Comparison of ENCODE assay signal across 25 mouse cellular contexts in the genomic region with DNA sequence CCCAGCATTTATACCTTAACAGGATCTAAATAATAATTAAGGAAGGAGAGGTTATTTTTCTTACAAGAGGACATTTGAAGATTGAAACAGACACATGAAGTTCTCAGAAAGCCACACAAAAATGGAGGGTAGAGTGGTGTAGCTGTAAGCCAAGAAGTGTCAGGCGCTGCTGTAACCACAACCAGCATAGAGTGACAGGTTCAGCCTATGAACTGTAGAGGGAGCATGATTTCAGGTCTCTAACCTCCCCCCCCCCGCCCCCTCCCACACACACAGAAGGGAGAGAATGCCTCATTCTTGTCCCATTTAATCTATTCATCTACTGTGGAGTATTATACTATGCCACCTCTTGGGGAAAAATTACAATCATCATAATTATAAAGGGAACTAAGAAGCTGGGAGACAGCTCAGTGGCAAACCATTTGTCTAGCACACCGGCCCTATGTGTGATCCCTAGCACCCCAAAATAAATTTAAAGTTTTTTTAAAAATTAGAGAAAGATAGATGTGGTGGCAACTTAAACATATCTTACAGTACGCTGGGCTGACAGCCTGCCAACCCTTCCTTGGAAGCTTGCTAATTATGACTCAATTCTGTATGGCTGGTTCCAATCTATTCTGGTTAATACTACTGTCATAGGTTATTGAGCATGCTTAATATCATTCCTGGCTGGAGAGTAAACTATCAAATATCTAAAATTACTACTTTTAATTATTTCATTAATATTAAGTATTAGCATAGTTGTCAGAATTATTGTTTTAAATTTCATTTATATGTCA.
DNase-seq lines count a peak whose midpoint lies in the region; ATAC-seq and TF ChIP-seq lines count a peak whose summit lies in the region.
"Had no signal": no experiment of that assay in that cellular context is flagged by ENCODE, and none has a peak within 500 bp of the region (broad histone marks: within the 10 kb centered on the region; RNA-seq: fewer than 3 reads in every experiment).

No protein-coding gene starts in this region.

- peak; percentile 55; the same call in 1 of the 2 replicates for ATAC-seq in forebrain, embryonic 14.5 days
- ATAC-seq in megakaryocyte-erythroid progenitor cell, adult 5-6 weeks (replicated peaks; ENCODE audit: low FRiP score, low TSS enrichment, poor library complexity, severe bottlenecking): peak; percentile 52; the same call in 1 of the 2 replicates
- ATAC-seq: activated CD4-positive, CD25-positive, alpha-beta regulatory T cell, adult 4 months; midbrain, embryonic 16.5 days had no signal

- TF ChIP-seq POLR2A in heart, adult 2 months (IDR thresholded peaks at IDR 0.05; ENCODE audit: insufficient read depth, low read depth, low read length): no peak

- no peaks in the 10 kb centered on the region for H3K36me3 ChIP-seq in heart, adult 2 months (ENCODE audit: control insufficient read depth, insufficient read depth, low read length)
- H3K36me3 ChIP-seq in forebrain, embryonic 14.5 days (ENCODE audit: control insufficient read depth, insufficient read depth, low read length): no peaks in the 10 kb centered on the region
- H3K36me3 ChIP-seq: hindbrain, embryonic 10.5 days; limb, embryonic 12.5 days; liver, embryonic 15.5 days; stomach, embryonic 15.5 days had no signal

- H3K9me3 ChIP-seq in forebrain, embryonic 14.5 days (replicated peaks; ENCODE audit: control insufficient read depth, low read length): no peaks in the 10 kb centered on the region
- H3K9me3 ChIP-seq: hindbrain, embryonic 10.5 days; limb, embryonic 12.5 days; liver, embryonic 15.5 days; stomach, embryonic 15.5 days had no signal

- DNase-seq in heart, adult 11 months: peak; percentile 31
- no peak for DNase-seq in heart, adult 2 months
- peak; percentile 47 for DNase-seq in Muller cell, postnatal 12 days (ENCODE audit: inconsistent ontology term)
- peak; percentile 35 for DNase-seq in forebrain, embryonic 14.5 days (ENCODE audit: low spot score)
- no peak for DNase-seq in cerebellum, postnatal 10 days
- DNase-seq in MN1 (ENCODE audit: low spot score): no peak
- DNase-seq: adrenal gland, postnatal 10 days; B cell, adult 2 months; cerebellum, adult 11-12 months; cerebellum, postnatal 14 days; heart, postnatal 14 days; kidney, adult 8-10 months; lung, embryonic 14.5 days; lung, postnatal 14 days; right cerebral cortex, postnatal 25 days had no signal

- H3K4me1 ChIP-seq in heart, adult 2 months (ENCODE audit: control insufficient read depth, insufficient read depth, low read length): no peaks in the 10 kb centered on the region
- H3K4me1 ChIP-seq in forebrain, embryonic 14.5 days (ENCODE audit: control insufficient read depth, insufficient read depth, low read length): no peaks in the 10 kb centered on the region
- H3K4me1 ChIP-seq: hindbrain, embryonic 10.5 days; limb, embryonic 12.5 days; liver, embryonic 15.5 days; stomach, embryonic 15.5 days had no signal

- no peaks in the 10 kb centered on the region for H3K79me2 ChIP-seq in heart, adult 2 months (replicated peaks; ENCODE audit: control insufficient read depth, insufficient read depth, low read length)

- no peak for TF ChIP-seq CTCF in heart, adult 2 months (IDR thresholded peaks at IDR 0.05)

- no peak overlapping the region for H3K27ac ChIP-seq in heart, adult 2 months
- H3K27ac ChIP-seq in forebrain, embryonic 14.5 days (ENCODE audit: low read depth, low read length): no peak overlapping the region
- H3K27ac ChIP-seq: hindbrain, embryonic 10.5 days; kidney, postnatal 0 days; left cerebral cortex, adult 2 months; limb, embryonic 12.5 days; liver, embryonic 15.5 days; stomach, embryonic 15.5 days had no signal

- H3K27me3 ChIP-seq in heart, adult 2 months (ENCODE audit: control insufficient read depth, insufficient read depth, low read length): no peaks in the 10 kb centered on the region
- H3K27me3 ChIP-seq in forebrain, embryonic 14.5 days (replicated peaks; ENCODE audit: control insufficient read depth, insufficient read depth, low read length): no peaks in the 10 kb centered on the region
- H3K27me3 ChIP-seq: limb, embryonic 12.5 days; liver, embryonic 15.5 days; stomach, embryonic 15.5 days had no signal

- TF ChIP-seq EP300 in heart, adult 2 months (IDR thresholded peaks at IDR 0.05; ENCODE audit: insufficient read depth, low read depth, low read length): no peak

- intact Hi-C loops in heart, adult 2 months (cut with DNase I): no loop called here

- no peak overlapping the region for H3K4me3 ChIP-seq in heart, adult 2 months
- H3K4me3 ChIP-seq in forebrain, embryonic 14.5 days (ENCODE audit: low read depth, low read length): no peak overlapping the region
- H3K4me3 ChIP-seq: hindbrain, embryonic 10.5 days; left cerebral cortex, adult 2 months; limb, embryonic 12.5 days; liver, embryonic 15.5 days; stomach, embryonic 15.5 days had no signal

- no peak overlapping the region for H3K4me2 ChIP-seq in forebrain, embryonic 14.5 days (ENCODE audit: low read length)
- H3K4me2 ChIP-seq: limb, embryonic 12.5 days; liver, embryonic 15.5 days; lung, embryonic 14.5 days; midbrain, embryonic 11.5 days; stomach, embryonic 15.5 days had no signal

- no peak overlapping the region for H3K9ac ChIP-seq in heart, adult 2 months (ENCODE audit: low read depth, low read length)
- H3K9ac ChIP-seq in forebrain, embryonic 14.5 days (ENCODE audit: low read length): no peak overlapping the region
- H3K9ac ChIP-seq: limb, embryonic 12.5 days; liver, embryonic 15.5 days; lung, embryonic 14.5 days; stomach, embryonic 15.5 days had no signal

- WGBS in heart, adult 2 months: 80% methylated on average over 4 of the region's 4 CpGs
- WGBS in forebrain, embryonic 14.5 days: 72% methylated on average over 4 of the region's 4 CpGs

Comparison
In these comparisons a context has a peak if more than half of its experiments do, and no peak if none do; other contexts are left out.
1. DNase-seq: peak in heart, adult 11 months (single experiment), Muller cell, postnatal 12 days (single experiment) and forebrain, embryonic 14.5 days (single experiment); none in heart, adult 2 months (0 of 2), cerebellum, postnatal 10 days (0 of 2) and MN1 (single experiment).